Mouse (Mus musculus) stomach, embryonic 14.5 days (tissue): ENCODE data around the gene Tyw1. TPM values are rescaled to one million over a fixed set of nuclear protein-coding genes. Genes with fewer than 3 reads are reported as not detected.

Experiments
- polyA plus RNA-seq: library from polyadenylated mRNA; unstranded; fragments of >200 nt; fragmentation: Nextera tagmentation; extraction: Ambion mirVana; gene quantifications from 2 replicates; pipeline ENCODE4 v1.2.1, GENCODE M21; 2014

Gene Tyw1
- polyA plus RNA-seq, 1 experiment from 2014 or later = 27.5 TPM

Other genes starting within 250 kb of the Tyw1 start
- 35.1 TPM in 2 replicates for gene Asl, start 226.4 kb upstream of the Tyw1 start, polyA plus RNA-seq
- 20.0 and 24.2 TPM in 2 replicates for gene Crcp, start 226.3 kb upstream of the Tyw1 start, polyA plus RNA-seq
- 82.7 and 87.3 TPM in 2 replicates for gene Tpst1, start 182.3 kb upstream of the Tyw1 start, polyA plus RNA-seq
- 5.0 and 5.1 TPM in 2 replicates for gene Kctd7, start 110.8 kb upstream of the Tyw1 start, polyA plus RNA-seq
- 25.7 and 27.9 TPM in 2 replicates for gene Rabgef1, start 83.8 kb upstream of the Tyw1 start, polyA plus RNA-seq
- 33.7 and 36.7 TPM in 2 replicates for gene Tmem248, start 38.5 kb upstream of the Tyw1 start, polyA plus RNA-seq
- 55.0 and 57.4 TPM in 2 replicates for gene Sbds, start 89 bp upstream of the Tyw1 start, polyA plus RNA-seq
- not detected in 2 replicates for gene Caln1, start 113.8 kb downstream of the Tyw1 start, polyA plus RNA-seq
- gene A330070K13Rik, start 129.0 kb downstream of the Tyw1 start, polyA plus RNA-seq = not detected in 2 replicates